Mouse (Mus musculus) lung, embryonic 15.5 days (tissue): ENCODE measurements around the gene B3gnt3. TPM values are rescaled to one million over a fixed set of nuclear protein-coding genes. Genes with fewer than 3 reads are reported as not detected.
A peak's percentile ranks its signal among the peaks of the same experiment; 100 is the strongest.

ENCODE experiments used
- ATAC-seq: fragments of 200-750 bp; cut with Nextera tagmentation; 2 replicates; pipeline ENCODE4 v1.8.0; 2017; ENCODE audit warnings: moderate number of reproducible peaks, borderline replicate concordance; ENCODE audit not compliant: low FRiP score, low TSS enrichment; ENCODE audit errors: extremely low read depth
- H3K27ac ChIP-seq: fragments of 300-500 bp; sonication (generic); 2 replicates; pipeline ENCODE4 v1.5.1; 2015; ENCODE audit warnings: moderate library complexity, mild to moderate bottlenecking, inconsistent platforms
- H3K27me3 ChIP-seq: fragments of 300-500 bp; sonication (generic); 2 replicates; pipeline ENCODE4 v1.6.1; 2015; ENCODE audit warnings: inconsistent platforms
- H3K36me3 ChIP-seq: fragments of 300-500 bp; sonication (generic); 2 replicates; pipeline ENCODE4 v1.6.1; 2015; ENCODE audit warnings: inconsistent platforms
- H3K4me1 ChIP-seq: fragments of 300-500 bp; sonication (generic); 2 replicates; pipeline ENCODE4 v1.6.1; 2015; ENCODE audit warnings: inconsistent platforms
- H3K4me2 ChIP-seq: fragments of 300-500 bp; sonication (generic); 2 replicates; pipeline ENCODE4 v1.6.1; 2015; ENCODE audit warnings: inconsistent platforms, mild to moderate bottlenecking, moderate library complexity
- H3K4me3 ChIP-seq: fragments of 300-500 bp; sonication (generic); 2 replicates; pipeline ENCODE4 v1.5.1; 2015; ENCODE audit warnings: mild to moderate bottlenecking, inconsistent platforms
- H3K9ac ChIP-seq: fragments of 300-500 bp; sonication (generic); 2 replicates; pipeline ENCODE4 v1.6.1; 2015; ENCODE audit warnings: inconsistent platforms
- H3K9me3 ChIP-seq: fragments of 300-500 bp; sonication (generic); 2 replicates; pipeline ENCODE4 v1.6.1; 2016; ENCODE audit warnings: inconsistent platforms
- WGBS: fragments of 180-500 bp; shearing (Covaris S2); methylation state at CpG from one replicate; pipeline ENCODE4 v1.1.7; 2015; 5-methylcytosine and 5-hydroxymethylcytosine counted together
- polyA plus RNA-seq: library from polyadenylated mRNA; unstranded; fragments of >200 nt; fragmentation: Nextera tagmentation; extraction: Ambion mirVana; gene quantifications from 2 replicates; pipeline ENCODE4 v1.2.1, GENCODE M21; 2015

B3gnt3 gene
- polyA plus RNA-seq, 1 experiment from 2014 or later, result 3.3 TPM

- peak overlapping the region; percentile 52 for H3K4me2 ChIP-seq
- WGBS, result 3% methylated on average over 21 of the region's 22 CpGs
- H3K36me3 ChIP-seq, result no peaks in the 10 kb centered on the region
- no peak overlapping the region for H3K9ac ChIP-seq
- no peak overlapping the region for H3K27ac ChIP-seq
- H3K27me3 ChIP-seq, result peaks cover 53% of the 10 kb centered on the region
- no peaks in the 10 kb centered on the region for H3K9me3 ChIP-seq
- H3K4me1 ChIP-seq, result peaks cover 29% of the 10 kb centered on the region
- ATAC-seq, result peak; percentile 37; the same call in 1 of the 2 replicates
- H3K4me3 ChIP-seq, result peak overlapping the region; percentile 19; the same call in 1 of the 2 replicates
These were observed 36.1 kb downstream of the B3gnt3 start for GRCm38 (mm10) chr8:71665331-71666130.

GRCm38 (mm10) chr8:71660325-71661120 is 41.1 kb downstream of the B3gnt3 start:
- Histone ChIP-seq H3K27me3 (peaks cover 59% of the 10 kb centered on the region), H3K4me1 (peaks cover 7% of the 10 kb centered on the region), H3K4me3 (no peak overlapping the region), H3K9ac (no peak overlapping the region), H3K9me3 (no peaks in the 10 kb centered on the region), H3K4me2 (no peak overlapping the region), H3K36me3 (no peaks in the 10 kb centered on the region), H3K27ac (no peak overlapping the region)
- WGBS, result 9% methylated on average over 35 of the region's 36 CpGs
- ATAC-seq, result peak; percentile 48; the same call in 1 of the 2 replicates

GRCm38 (mm10) chr8:71659751-71660150 is 41.8 kb downstream of the B3gnt3 start:
- Histone ChIP-seq H3K9ac (no peak overlapping the region), H3K27ac (no peak overlapping the region), H3K9me3 (no peaks in the 10 kb centered on the region), H3K27me3 (peaks cover 66% of the 10 kb centered on the region), H3K36me3 (no peaks in the 10 kb centered on the region), H3K4me3 (no peak overlapping the region), H3K4me1 (peaks cover 4% of the 10 kb centered on the region; the same call in 1 of the 2 replicates), H3K4me2 (no peak overlapping the region)
- 48% methylated on average over 1 of the region's 1 CpGs for WGBS
- no peak for ATAC-seq

GRCm38 (mm10) chr8:71658515-71659049 is 43.0 kb downstream of the B3gnt3 start:
- H3K4me1 ChIP-seq, result peaks cover 8% of the 10 kb centered on the region; the same call in 1 of the 2 replicates
- no peak overlapping the region for H3K4me3 ChIP-seq
- H3K9me3 ChIP-seq, result no peaks in the 10 kb centered on the region
- no peak overlapping the region for H3K9ac ChIP-seq
- H3K36me3 ChIP-seq, result no peaks in the 10 kb centered on the region
- peaks cover 78% of the 10 kb centered on the region for H3K27me3 ChIP-seq
- H3K4me2 ChIP-seq, result no peak overlapping the region
- ATAC-seq, result no peak
- 24% methylated on average over 17 of the region's 17 CpGs for WGBS
- no peak overlapping the region for H3K27ac ChIP-seq

DNA sequence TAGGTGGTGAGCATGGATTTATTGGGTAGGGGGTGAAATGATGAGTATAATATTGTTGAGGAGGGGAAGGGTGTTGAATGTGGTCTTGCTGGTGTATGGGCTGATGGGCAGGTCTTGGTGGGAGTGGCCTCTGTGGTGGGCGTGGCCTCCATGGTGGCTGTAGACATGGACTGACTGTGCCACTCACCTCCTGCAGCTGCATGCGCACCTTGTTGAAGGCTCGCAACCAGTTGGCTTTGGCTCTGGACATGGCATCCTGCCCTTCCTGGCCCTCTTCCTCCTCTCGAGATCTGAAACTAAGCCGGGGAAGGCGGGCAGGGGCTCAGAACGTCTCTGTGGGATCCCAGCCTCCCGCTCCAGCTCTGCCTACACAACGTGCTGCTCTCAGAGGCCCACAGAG is 43.8 kb downstream of the B3gnt3 start:
- no peak overlapping the region for H3K4me3 ChIP-seq
- WGBS, result 30% methylated on average over 9 of the region's 9 CpGs
- H3K27ac ChIP-seq, result no peak overlapping the region
- ATAC-seq, result no peak
- no peaks in the 10 kb centered on the region for H3K9me3 ChIP-seq
- no peak overlapping the region for H3K9ac ChIP-seq
- H3K4me2 ChIP-seq, result no peak overlapping the region
- H3K4me1 ChIP-seq, result peaks cover 8% of the 10 kb centered on the region; the same call in 1 of the 2 replicates
- peaks cover 81% of the 10 kb centered on the region for H3K27me3 ChIP-seq
- H3K36me3 ChIP-seq, result no peaks in the 10 kb centered on the region

- no peak overlapping the region for H3K9ac ChIP-seq
These were observed 47.0 kb downstream of the B3gnt3 start for GRCm38 (mm10) chr8:71654600-71654999.

DNA sequence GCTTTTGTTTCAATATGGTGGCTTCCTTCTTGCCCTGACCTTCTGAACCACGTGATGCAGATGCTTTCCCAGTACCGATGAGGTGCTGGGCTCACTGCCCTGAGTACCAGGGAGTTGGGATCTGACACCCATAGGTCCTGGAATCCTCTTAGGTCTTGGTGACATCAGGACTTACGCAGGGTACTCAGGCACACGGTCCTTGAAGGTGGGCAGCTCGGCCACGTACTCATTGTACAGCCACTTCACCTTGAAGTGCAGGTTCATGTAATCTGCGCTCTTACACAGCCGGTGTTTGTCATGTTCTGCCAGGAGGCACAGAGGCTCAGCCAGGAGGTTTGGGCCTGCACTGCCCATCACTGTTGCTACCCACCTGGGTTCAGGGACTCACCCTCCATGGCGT is 56.1 kb downstream of the B3gnt3 start:
- Histone ChIP-seq H3K27ac (no peak overlapping the region), H3K9me3 (no peaks in the 10 kb centered on the region), H3K36me3 (no peaks in the 10 kb centered on the region), H3K4me1 (no peaks in the 10 kb centered on the region), H3K4me3 (no peak overlapping the region), H3K4me2 (no peak overlapping the region), H3K27me3 (no peaks in the 10 kb centered on the region), H3K9ac (no peak overlapping the region)
- WGBS, result 56% methylated on average over 9 of the region's 9 CpGs
- ATAC-seq, result no peak

More at GRCm38 (mm10) chr8:71654600-71654999, 47.0 kb downstream of the B3gnt3 start:
- Histone ChIP-seq H3K4me2 (peak overlapping the region; percentile 46), H3K9me3 (no peaks in the 10 kb centered on the region), H3K4me3 (no peak overlapping the region), H3K36me3 (no peaks in the 10 kb centered on the region), H3K4me1 (peaks cover 8% of the 10 kb centered on the region; the same call in 1 of the 2 replicates), H3K27ac (no peak overlapping the region), H3K27me3 (peaks cover 65% of the 10 kb centered on the region)
- ATAC-seq, result no peak
- 1% methylated on average over 24 of the region's 24 CpGs for WGBS

Other genes starting within 250 kb of the B3gnt3 start
- gene Abhd8, start 238.1 kb downstream of the B3gnt3 start, polyA plus RNA-seq, result 51.3 and 56.0 TPM in 2 replicates
- 130 and 147 TPM in 2 replicates for gene Mrpl34, start 236.8 kb downstream of the B3gnt3 start, polyA plus RNA-seq
- gene Dda1, start 232.6 kb downstream of the B3gnt3 start, polyA plus RNA-seq, result 104 TPM in 2 replicates
- gene Ano8, start 215.8 kb downstream of the B3gnt3 start, polyA plus RNA-seq, result 1.6 and 1.9 TPM in 2 replicates
- gene Gtpbp3, start 213.7 kb downstream of the B3gnt3 start, polyA plus RNA-seq, result 16.3 and 19.1 TPM in 2 replicates
- gene Plvap, start 190.0 kb downstream of the B3gnt3 start, polyA plus RNA-seq, result 146 and 147 TPM in 2 replicates
- 0.39 and 0.65 TPM in 2 replicates for gene Ccdc194, start 176.1 kb downstream of the B3gnt3 start, polyA plus RNA-seq
- gene Bst2, start 164.3 kb downstream of the B3gnt3 start, polyA plus RNA-seq, result 49.7 and 52.0 TPM in 2 replicates
- gene Mvb12a, start 158.9 kb downstream of the B3gnt3 start, polyA plus RNA-seq, result 95.2 and 96.6 TPM in 2 replicates
- 3.3 and 4.6 TPM in 2 replicates for gene Tmem221, start 142.9 kb downstream of the B3gnt3 start, polyA plus RNA-seq
- gene Nxnl1, start 135.2 kb downstream of the B3gnt3 start, polyA plus RNA-seq, result not detected in 2 replicates
- 34.3 and 36.7 TPM in 2 replicates for gene Slc27a1, start 132.9 kb downstream of the B3gnt3 start, polyA plus RNA-seq
- 228 and 230 TPM in 2 replicates for gene Pgls, start 109.6 kb downstream of the B3gnt3 start, polyA plus RNA-seq
- gene Fam129c, start 104.1 kb downstream of the B3gnt3 start, polyA plus RNA-seq, result 3.1 and 3.4 TPM in 2 replicates
- gene Colgalt1, start 90.8 kb downstream of the B3gnt3 start, polyA plus RNA-seq, result 77.9 and 79.3 TPM in 2 replicates
- 0.66 and 0.81 TPM in 2 replicates for gene Unc13a, start 30.0 kb downstream of the B3gnt3 start, polyA plus RNA-seq
- 9.9 TPM in 2 replicates for gene Jak3, start 25.5 kb downstream of the B3gnt3 start, polyA plus RNA-seq
- 0.63 and 1.3 TPM in 2 replicates for gene Insl3, start 12.6 kb downstream of the B3gnt3 start, polyA plus RNA-seq
- 4.8 and 7.6 TPM in 2 replicates for gene Fcho1, start 23.9 kb upstream of the B3gnt3 start, polyA plus RNA-seq
- gene Zfp709, start 180.2 kb upstream of the B3gnt3 start, polyA plus RNA-seq, result 6.5 and 6.8 TPM in 2 replicates
- 6.6 and 7.6 TPM in 2 replicates for gene Zfp882, start 206.8 kb upstream of the B3gnt3 start, polyA plus RNA-seq
- gene Zfp617, start 206.8 kb upstream of the B3gnt3 start, polyA plus RNA-seq, result 20.8 and 23.4 TPM in 2 replicates
- 21.4 and 22.3 TPM in 2 replicates for gene Zfp961, start 249.2 kb upstream of the B3gnt3 start, polyA plus RNA-seq